Mouse (Mus musculus): Measurements from ENCODE around the gene Mrto4. TPM values are rescaled to one million over a fixed set of nuclear protein-coding genes. Genes with fewer than 3 reads are reported as not detected.
A peak's percentile ranks its signal among the peaks of the same experiment; 100 is the strongest.

The Mrto4 gene
- polyA plus RNA-seq, 1 experiment from 2014 or later, result 151 TPM

DNA sequence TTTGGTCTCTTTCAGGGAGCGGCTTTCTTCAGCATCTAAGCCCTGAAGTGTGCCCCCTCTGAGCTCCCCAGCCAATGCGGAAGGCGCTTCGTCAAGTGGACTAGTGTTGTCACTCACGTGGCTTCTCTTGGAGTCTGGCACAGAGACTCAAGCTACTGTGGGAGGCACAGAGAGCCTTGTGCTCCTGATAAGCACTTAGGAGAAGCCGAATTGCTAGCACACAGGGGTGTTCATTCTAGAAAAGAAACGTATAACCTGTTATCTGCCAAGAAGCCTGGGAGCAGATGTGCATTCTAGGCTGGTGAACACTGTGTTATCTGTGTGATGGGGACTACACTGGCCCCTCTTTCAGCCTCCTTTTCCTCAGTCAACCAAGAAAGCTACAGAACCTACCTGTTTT, 16.9 kb downstream of the Mrto4 start:
- H3K4me2 ChIP-seq (ENCODE audit: low read depth, severe bottlenecking), result no peak overlapping the region
- 76% methylated on average over 7 of the region's 7 CpGs for WGBS
- no peaks in the 10 kb centered on the region for H3K36me3 ChIP-seq (ENCODE audit: control insufficient read depth, insufficient read depth, low read length)
- DNase-seq (ENCODE audit: low spot score) (no peak), ATAC-seq (ENCODE audit: insufficient number of reproducible peaks, low FRiP score, low TSS enrichment, low read depth) (no peak)
- no peak overlapping the region for H3K4me3 ChIP-seq (ENCODE audit: low read depth, low read length)
- H3K9ac ChIP-seq (ENCODE audit: low read length), result no peak overlapping the region
- H3K4me1 ChIP-seq (ENCODE audit: control insufficient read depth, insufficient read depth, low read length), result no peaks in the 10 kb centered on the region
- no peak overlapping the region for H3K27ac ChIP-seq (replicated peaks; ENCODE audit: low read depth, low read length)
- no peaks in the 10 kb centered on the region for H3K9me3 ChIP-seq (ENCODE audit: control insufficient read depth, low read length)
- peaks cover 3% of the 10 kb centered on the region; the same call in 1 of the 2 replicates for H3K27me3 ChIP-seq (ENCODE audit: control insufficient read depth, insufficient read depth, low read length)

- no peak overlapping the region for H3K4me2 ChIP-seq (ENCODE audit: low read depth, severe bottlenecking)
- 86% methylated on average over 6 of the region's 9 CpGs for WGBS
- no peaks in the 10 kb centered on the region for H3K9me3 ChIP-seq (ENCODE audit: control insufficient read depth, low read length)
- H3K27me3 ChIP-seq (ENCODE audit: control insufficient read depth, insufficient read depth, low read length), result peaks cover 3% of the 10 kb centered on the region; the same call in 1 of the 2 replicates
- no peak overlapping the region for H3K4me3 ChIP-seq (ENCODE audit: low read depth, low read length)
- no peak overlapping the region for H3K9ac ChIP-seq (ENCODE audit: low read length)
- no peaks in the 10 kb centered on the region for H3K4me1 ChIP-seq (ENCODE audit: control insufficient read depth, insufficient read depth, low read length)
- no peak overlapping the region for H3K27ac ChIP-seq (replicated peaks; ENCODE audit: low read depth, low read length)
- H3K36me3 ChIP-seq (ENCODE audit: control insufficient read depth, insufficient read depth, low read length), result no peaks in the 10 kb centered on the region
- DNase-seq (ENCODE audit: low spot score) (no peak), ATAC-seq (ENCODE audit: insufficient number of reproducible peaks, low FRiP score, low TSS enrichment, low read depth) (no peak)
Measured at GRCm38 (mm10) chr4:139334631-139335295, 17.6 kb downstream of the Mrto4 start.

DNA sequence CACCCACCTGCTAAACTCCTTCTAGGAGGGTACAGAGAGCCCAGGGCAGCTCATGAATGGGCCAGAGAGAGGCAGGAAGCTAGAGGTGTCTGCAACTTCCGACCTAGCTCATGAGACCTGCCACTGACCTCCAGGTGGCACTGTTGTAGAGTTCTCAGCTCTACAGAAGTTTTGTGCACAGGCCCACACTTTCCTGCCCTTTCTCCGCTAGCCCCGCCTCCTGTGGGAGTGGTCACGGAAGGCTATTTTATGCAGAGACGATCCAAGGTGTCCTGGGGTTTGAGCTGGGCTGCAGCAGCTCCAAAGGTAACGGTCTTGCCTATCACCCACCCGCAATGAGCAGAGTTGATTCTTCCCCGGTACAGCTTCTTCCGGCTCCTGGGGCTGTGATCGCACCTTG, 21.8 kb downstream of the Mrto4 start:
- Histone ChIP-seq H3K4me2 (ENCODE audit: low read depth, severe bottlenecking) (peak overlapping the region; percentile 13; the same call in 1 of the 2 replicates), H3K27me3 (ENCODE audit: control insufficient read depth, insufficient read depth, low read length) (no peaks in the 10 kb centered on the region), H3K9ac (ENCODE audit: low read length) (no peak overlapping the region), H3K9me3 (ENCODE audit: control insufficient read depth, low read length) (no peaks in the 10 kb centered on the region), H3K4me3 (ENCODE audit: low read depth, low read length) (no peak overlapping the region; the same call in 1 of the 2 replicates), H3K36me3 (ENCODE audit: control insufficient read depth, insufficient read depth, low read length) (no peaks in the 10 kb centered on the region), H3K4me1 (ENCODE audit: control insufficient read depth, insufficient read depth, low read length) (no peaks in the 10 kb centered on the region), H3K27ac (replicated peaks; ENCODE audit: low read depth, low read length) (no peak overlapping the region)
- DNase-seq (ENCODE audit: low spot score) (peak; percentile 85), ATAC-seq (ENCODE audit: insufficient number of reproducible peaks, low FRiP score, low TSS enrichment, low read depth) (peak; percentile 54)
- WGBS, result 9% methylated on average over 10 of the region's 10 CpGs

GRCm38 (mm10) chr4:139319740-139320139, 32.6 kb downstream of the Mrto4 start:
- no peak overlapping the region for H3K9ac ChIP-seq (ENCODE audit: low read length)
- H3K36me3 ChIP-seq (ENCODE audit: control insufficient read depth, insufficient read depth, low read length), result peaks cover 3% of the 10 kb centered on the region; the same call in 1 of the 2 replicates
- H3K9me3 ChIP-seq (ENCODE audit: control insufficient read depth, low read length), result no peaks in the 10 kb centered on the region
- no peaks in the 10 kb centered on the region for H3K27me3 ChIP-seq (ENCODE audit: control insufficient read depth, insufficient read depth, low read length)
- WGBS, result 93% methylated on average over 4 of the region's 4 CpGs
- ATAC-seq (ENCODE audit: insufficient number of reproducible peaks, low FRiP score, low TSS enrichment, low read depth) (no peak), DNase-seq (ENCODE audit: low spot score) (no peak)
- H3K27ac ChIP-seq (replicated peaks; ENCODE audit: low read depth, low read length), result no peak overlapping the region
- no peak overlapping the region for H3K4me3 ChIP-seq (ENCODE audit: low read depth, low read length)
- H3K4me2 ChIP-seq (ENCODE audit: low read depth, severe bottlenecking), result no peak overlapping the region
- H3K4me1 ChIP-seq (ENCODE audit: control insufficient read depth, insufficient read depth, low read length), result no peaks in the 10 kb centered on the region

DNA sequence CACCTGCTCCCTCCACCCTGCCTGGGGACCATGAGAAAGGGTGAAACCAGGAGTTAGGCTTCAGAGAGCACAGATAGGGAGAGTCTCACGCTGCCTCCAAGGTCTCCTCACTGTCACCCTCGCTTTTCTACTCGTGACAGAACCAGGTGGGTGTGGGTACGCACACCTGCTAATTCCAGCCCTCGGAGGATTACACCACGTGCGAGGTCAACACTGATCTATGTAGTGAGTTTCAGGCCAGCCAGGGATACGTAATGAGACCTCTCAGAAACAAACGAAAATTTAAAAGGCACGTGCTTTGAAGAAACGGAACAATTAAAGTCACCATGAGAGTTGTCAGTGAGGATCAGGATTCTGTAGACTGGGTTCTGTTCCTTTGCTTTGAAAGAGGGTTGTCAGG, 33.9 kb downstream of the Mrto4 start:
- no peak overlapping the region for H3K27ac ChIP-seq (replicated peaks; ENCODE audit: low read depth, low read length)
- 89% methylated on average over 11 of the region's 11 CpGs for WGBS
- ATAC-seq (ENCODE audit: insufficient number of reproducible peaks, low FRiP score, low TSS enrichment, low read depth) (no peak), DNase-seq (ENCODE audit: low spot score) (no peak)
- no peaks in the 10 kb centered on the region for H3K9me3 ChIP-seq (ENCODE audit: control insufficient read depth, low read length)
- no peaks in the 10 kb centered on the region for H3K4me1 ChIP-seq (ENCODE audit: control insufficient read depth, insufficient read depth, low read length)
- peaks cover 5% of the 10 kb centered on the region; the same call in 1 of the 2 replicates for H3K36me3 ChIP-seq (ENCODE audit: control insufficient read depth, insufficient read depth, low read length)
- H3K4me3 ChIP-seq (ENCODE audit: low read depth, low read length), result no peak overlapping the region
- no peak overlapping the region for H3K9ac ChIP-seq (ENCODE audit: low read length)
- no peaks in the 10 kb centered on the region for H3K27me3 ChIP-seq (ENCODE audit: control insufficient read depth, insufficient read depth, low read length)
- H3K4me2 ChIP-seq (ENCODE audit: low read depth, severe bottlenecking), result no peak overlapping the region

GRCm38 (mm10) chr4:139312632-139313031, 39.7 kb downstream of the Mrto4 start:
- peak; percentile 50 for DNase-seq (ENCODE audit: low spot score)
- no peak overlapping the region for H3K4me3 ChIP-seq (ENCODE audit: low read depth, low read length)
- 63% methylated on average over 4 of the region's 4 CpGs for WGBS

GRCm38 (mm10) chr4:139311707-139312106, 40.7 kb downstream of the Mrto4 start:
- H3K36me3 ChIP-seq (ENCODE audit: control insufficient read depth, insufficient read depth, low read length), result peaks cover 2% of the 10 kb centered on the region; the same call in 1 of the 2 replicates
- no peak for ATAC-seq (ENCODE audit: insufficient number of reproducible peaks, low FRiP score, low TSS enrichment, low read depth)
- H3K9ac ChIP-seq (ENCODE audit: low read length), result peak overlapping the region; percentile 95
- peak overlapping the region; percentile 96 for H3K4me3 ChIP-seq (ENCODE audit: low read depth, low read length)
- 30% methylated on average over 14 of the region's 14 CpGs for WGBS
- no peak for DNase-seq (ENCODE audit: low spot score)
- peak overlapping the region; percentile 88 for H3K4me2 ChIP-seq (ENCODE audit: low read depth, severe bottlenecking)
- no peak overlapping the region for H3K27ac ChIP-seq (replicated peaks; ENCODE audit: low read depth, low read length)
- H3K4me1 ChIP-seq (ENCODE audit: control insufficient read depth, insufficient read depth, low read length), result peaks cover 13% of the 10 kb centered on the region
- no peaks in the 10 kb centered on the region for H3K9me3 ChIP-seq (ENCODE audit: control insufficient read depth, low read length)
- H3K27me3 ChIP-seq (ENCODE audit: control insufficient read depth, insufficient read depth, low read length), result no peaks in the 10 kb centered on the region

More at GRCm38 (mm10) chr4:139312632-139313031, 39.7 kb downstream of the Mrto4 start:
- peaks cover 5% of the 10 kb centered on the region; the same call in 1 of the 2 replicates for H3K36me3 ChIP-seq (ENCODE audit: control insufficient read depth, insufficient read depth, low read length)
- H3K27ac ChIP-seq (replicated peaks; ENCODE audit: low read depth, low read length), result no peak overlapping the region
- H3K4me1 ChIP-seq (ENCODE audit: control insufficient read depth, insufficient read depth, low read length), result peaks cover 13% of the 10 kb centered on the region
- no peaks in the 10 kb centered on the region for H3K27me3 ChIP-seq (ENCODE audit: control insufficient read depth, insufficient read depth, low read length)
- H3K9ac ChIP-seq (ENCODE audit: low read length), result no peak overlapping the region
- H3K4me2 ChIP-seq (ENCODE audit: low read depth, severe bottlenecking), result no peak overlapping the region
- H3K9me3 ChIP-seq (ENCODE audit: control insufficient read depth, low read length), result no peaks in the 10 kb centered on the region
- ATAC-seq (ENCODE audit: insufficient number of reproducible peaks, low FRiP score, low TSS enrichment, low read depth), result no peak

DNA sequence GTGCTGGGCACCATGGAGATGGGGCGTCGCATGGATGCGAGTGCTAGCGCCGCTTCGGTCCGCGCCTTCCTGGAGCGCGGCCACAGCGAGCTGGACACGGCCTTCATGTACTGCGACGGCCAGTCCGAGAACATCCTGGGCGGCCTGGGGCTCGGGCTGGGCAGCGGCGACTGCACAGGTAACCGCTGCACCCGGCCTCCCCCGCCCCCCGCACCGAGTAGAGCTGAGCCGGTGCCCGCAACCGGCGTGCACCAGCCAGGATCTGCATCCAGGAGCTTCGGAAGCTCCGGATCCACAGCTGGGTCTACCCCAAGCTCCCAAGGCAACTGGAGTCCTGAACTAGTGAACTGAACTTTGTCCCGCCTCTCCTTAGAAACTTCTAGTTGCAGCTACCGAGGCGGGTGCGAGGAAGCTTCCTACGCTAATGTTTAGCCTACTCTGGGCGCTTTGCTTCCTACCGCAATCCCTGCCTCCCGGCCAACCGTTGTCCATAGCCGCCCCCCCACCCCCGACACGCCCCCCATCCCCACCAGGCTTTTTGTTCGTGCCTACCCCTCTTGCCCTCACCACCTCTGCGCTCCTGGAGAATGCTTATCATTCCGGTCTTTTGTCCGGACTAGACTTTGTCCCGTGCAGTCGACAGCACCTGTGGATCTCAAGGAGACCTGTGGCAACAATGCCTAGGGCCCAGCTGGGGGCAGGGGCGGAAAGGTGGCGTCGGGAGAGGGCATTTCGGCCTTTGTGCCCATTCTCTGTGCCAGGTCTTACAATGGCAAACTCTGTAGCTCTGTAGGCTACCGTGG, 41.3 kb downstream of the Mrto4 start:
- WGBS, result under 1% methylated on average over 51 of the region's 53 CpGs
- ATAC-seq (ENCODE audit: insufficient number of reproducible peaks, low FRiP score, low TSS enrichment, low read depth) (peak; percentile 58), DNase-seq (ENCODE audit: low spot score) (peak; percentile 62)
- Histone ChIP-seq H3K4me1 (ENCODE audit: control insufficient read depth, insufficient read depth, low read length) (peaks cover 13% of the 10 kb centered on the region), H3K9me3 (ENCODE audit: control insufficient read depth, low read length) (no peaks in the 10 kb centered on the region), H3K9ac (ENCODE audit: low read length) (peak overlapping the region; percentile 95), H3K27me3 (ENCODE audit: control insufficient read depth, insufficient read depth, low read length) (no peaks in the 10 kb centered on the region), H3K4me2 (ENCODE audit: low read depth, severe bottlenecking) (peak overlapping the region; percentile 88), H3K36me3 (ENCODE audit: control insufficient read depth, insufficient read depth, low read length) (peaks cover 2% of the 10 kb centered on the region; the same call in 1 of the 2 replicates), H3K27ac (replicated peaks; ENCODE audit: low read depth, low read length) (0 out of 2 replicates have a peak overlapping the region, but pooled peaks have one; percentile 18), H3K4me3 (ENCODE audit: low read depth, low read length) (peak overlapping the region; percentile 96)
